Mouse (Mus musculus): ENCODE measurements around the gene Fabp6.

DNA sequence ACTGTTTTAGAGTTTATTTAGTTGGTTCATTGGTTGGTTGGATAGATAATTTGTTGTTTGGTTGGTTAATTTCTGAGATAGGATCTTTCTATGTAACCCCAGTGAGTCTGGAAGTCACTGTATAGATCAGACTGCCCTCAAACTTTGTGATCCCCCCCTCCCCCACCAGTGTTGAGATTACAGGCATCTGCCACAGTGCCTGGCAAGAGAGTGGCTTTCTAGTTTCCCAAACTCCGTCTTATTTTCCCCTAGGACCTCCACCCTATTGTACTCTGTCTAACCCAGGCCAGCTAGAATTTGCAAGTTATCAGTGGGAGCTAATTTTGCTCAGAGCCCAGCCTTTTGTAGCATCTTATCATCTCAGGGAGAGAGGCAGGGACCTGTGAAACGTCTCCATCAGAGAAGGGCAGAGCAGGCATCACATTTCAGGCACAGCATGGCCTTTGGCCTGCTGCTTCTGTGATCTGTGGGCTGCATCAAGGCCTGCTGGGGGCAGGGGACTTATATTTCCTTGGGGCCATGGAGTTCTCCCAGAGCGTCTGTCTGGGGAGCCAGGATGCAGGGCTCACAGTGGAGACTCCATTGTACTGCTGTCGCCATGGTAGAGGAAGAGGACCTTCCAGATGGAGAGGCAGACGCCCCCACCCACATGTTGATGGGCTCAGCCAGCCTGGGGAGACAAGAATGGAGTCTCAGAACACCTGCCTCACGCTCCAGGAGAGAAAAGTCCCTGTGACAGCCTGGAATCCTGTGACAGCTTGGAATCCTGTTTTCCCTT lies 41.6 kb downstream of the Fabp6 start:
- TF ChIP-seq POLR2A (IDR thresholded peaks at IDR 0.05; ENCODE audit: low read depth, low read length) (no peak), CTCF (IDR thresholded peaks at IDR 0.05; ENCODE audit: extremely low read depth, insufficient read depth, insufficient read length, insufficient replicate concordance) (no peak)

All from spleen, adult 2 months (tissue).